Mouse (Mus musculus): Measurements from ENCODE around the gene Pqlc2. TPM values are rescaled to one million over a fixed set of nuclear protein-coding genes. Genes with fewer than 3 reads are reported as not detected.

Gene Pqlc2
- total and polyA plus RNA-seq, 2 experiments from 2014 or later, result 10.9 to 26.5 TPM

DNA sequence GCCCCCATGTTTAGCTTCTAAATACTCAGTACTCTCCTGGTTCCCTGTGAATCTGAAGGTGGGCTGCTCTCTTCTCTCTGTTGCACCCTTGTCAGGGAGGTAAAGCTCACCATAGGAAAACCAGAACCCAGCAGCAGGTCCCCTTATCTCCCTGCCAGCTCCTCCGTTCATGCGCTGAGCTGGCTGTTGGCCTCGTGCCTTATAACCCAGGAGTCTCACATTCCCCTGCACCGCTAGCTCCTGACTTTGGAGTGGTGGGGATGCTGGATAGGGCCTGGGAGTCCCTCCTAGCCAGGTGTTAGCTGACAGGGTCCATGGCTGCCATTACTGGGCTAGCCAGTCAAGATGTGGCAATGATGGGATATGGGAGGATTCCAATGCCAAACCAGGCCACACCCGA is 24.3 kb downstream of the Pqlc2 start:
- no peak for DNase-seq (ENCODE audit: low spot score)

DNA sequence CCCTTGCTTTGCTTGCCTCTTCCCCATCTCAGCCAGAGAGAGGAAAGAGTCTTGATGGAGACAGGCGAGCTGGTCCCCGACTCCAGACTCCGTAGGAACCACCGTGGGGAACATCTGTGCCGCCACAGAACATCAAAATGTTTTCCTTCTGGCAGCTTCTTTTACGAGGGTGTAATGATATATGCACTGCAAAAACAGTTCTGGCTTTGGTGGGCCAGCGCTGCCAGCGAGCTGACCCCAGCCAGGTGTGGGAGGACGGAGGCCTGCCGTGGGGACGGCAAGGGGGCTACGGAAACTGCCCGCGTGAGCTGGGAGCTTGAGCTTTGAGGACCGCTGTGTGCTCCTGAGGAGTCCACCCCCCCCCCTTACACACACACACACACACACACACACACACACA is 25.6 kb downstream of the Pqlc2 start:
- TF ChIP-seq CTCF (IDR thresholded peaks at IDR 0.05), result no peak
- Histone ChIP-seq H3K4me3 (ENCODE audit: low read depth, low read length) (no peak overlapping the region), H3K9me3 (ENCODE audit: low read length) (no peaks in the 10 kb centered on the region), H3K4me2 (ENCODE audit: low read depth, low read length, poor library complexity, severe bottlenecking) (no peak overlapping the region), H3K36me3 (ENCODE audit: insufficient read depth, low read length) (peaks cover 51% of the 10 kb centered on the region), H3K9ac (replicated peaks; ENCODE audit: low read length, poor library complexity, severe bottlenecking) (no peak overlapping the region), H3K27me3 (ENCODE audit: insufficient read depth, low read length) (no peaks in the 10 kb centered on the region), H3K27ac (ENCODE audit: low read depth, low read length) (no peak overlapping the region), H3K4me1 (ENCODE audit: insufficient read depth, low read length) (no peaks in the 10 kb centered on the region)
- no peak for DNase-seq (ENCODE audit: low spot score)
- WGBS, result 90% methylated on average over 15 of the region's 15 CpGs
- no peak for ATAC-seq (ENCODE audit: low FRiP score)

More for the DNA sequence above, 24.3 kb downstream of the Pqlc2 start:
- ATAC-seq (ENCODE audit: low FRiP score), result no peak
- Histone ChIP-seq H3K4me1 (ENCODE audit: insufficient read depth, low read length) (no peaks in the 10 kb centered on the region), H3K27me3 (ENCODE audit: insufficient read depth, low read length) (no peaks in the 10 kb centered on the region), H3K9me3 (ENCODE audit: low read length) (no peaks in the 10 kb centered on the region), H3K27ac (ENCODE audit: low read depth, low read length) (no peak overlapping the region), H3K4me3 (ENCODE audit: low read depth, low read length) (no peak overlapping the region), H3K4me2 (ENCODE audit: low read depth, low read length, poor library complexity, severe bottlenecking) (no peak overlapping the region), H3K9ac (replicated peaks; ENCODE audit: low read length, poor library complexity, severe bottlenecking) (no peak overlapping the region), H3K36me3 (ENCODE audit: insufficient read depth, low read length) (peaks cover 50% of the 10 kb centered on the region)
- no peak for TF ChIP-seq CTCF (IDR thresholded peaks at IDR 0.05)
- WGBS, result 96% methylated on average over 5 of the region's 5 CpGs

DNA sequence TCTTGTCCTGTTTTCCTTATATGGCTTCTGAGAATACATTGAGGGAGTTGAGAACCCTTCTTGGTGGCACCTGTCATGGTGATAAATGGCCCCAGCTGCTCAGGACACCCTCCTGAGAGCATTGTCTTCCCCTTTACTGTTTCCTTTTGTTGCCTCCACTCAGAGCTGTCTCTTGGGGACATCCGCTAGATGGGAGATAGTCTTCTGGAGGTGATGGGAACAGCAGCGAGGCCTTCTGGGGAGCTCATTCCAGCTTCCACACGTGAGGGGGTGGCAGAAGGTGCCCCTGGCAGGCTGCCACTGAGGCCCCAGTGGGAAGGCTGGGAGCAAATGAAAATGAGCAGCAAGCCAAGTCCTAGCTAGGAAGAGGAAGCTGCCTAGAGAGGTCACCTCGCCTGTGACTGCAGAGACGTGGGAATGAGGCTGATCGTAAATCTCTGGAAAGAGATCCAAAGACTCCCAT is 27.5 kb downstream of the Pqlc2 start:
- no peak for ATAC-seq (ENCODE audit: low FRiP score)
- Histone ChIP-seq H3K36me3 (ENCODE audit: insufficient read depth, low read length) (peaks cover 38% of the 10 kb centered on the region), H3K4me3 (ENCODE audit: low read depth, low read length) (no peak overlapping the region), H3K9me3 (ENCODE audit: low read length) (no peaks in the 10 kb centered on the region), H3K27ac (ENCODE audit: low read depth, low read length) (no peak overlapping the region), H3K4me1 (ENCODE audit: insufficient read depth, low read length) (no peaks in the 10 kb centered on the region), H3K27me3 (ENCODE audit: insufficient read depth, low read length) (no peaks in the 10 kb centered on the region), H3K9ac (replicated peaks; ENCODE audit: low read length, poor library complexity, severe bottlenecking) (no peak overlapping the region), H3K4me2 (ENCODE audit: low read depth, low read length, poor library complexity, severe bottlenecking) (no peak overlapping the region)
- WGBS, result 76% methylated on average over 6 of the region's 6 CpGs
- no peak for TF ChIP-seq CTCF (IDR thresholded peaks at IDR 0.05)
- no peak for DNase-seq (ENCODE audit: low spot score)

DNA sequence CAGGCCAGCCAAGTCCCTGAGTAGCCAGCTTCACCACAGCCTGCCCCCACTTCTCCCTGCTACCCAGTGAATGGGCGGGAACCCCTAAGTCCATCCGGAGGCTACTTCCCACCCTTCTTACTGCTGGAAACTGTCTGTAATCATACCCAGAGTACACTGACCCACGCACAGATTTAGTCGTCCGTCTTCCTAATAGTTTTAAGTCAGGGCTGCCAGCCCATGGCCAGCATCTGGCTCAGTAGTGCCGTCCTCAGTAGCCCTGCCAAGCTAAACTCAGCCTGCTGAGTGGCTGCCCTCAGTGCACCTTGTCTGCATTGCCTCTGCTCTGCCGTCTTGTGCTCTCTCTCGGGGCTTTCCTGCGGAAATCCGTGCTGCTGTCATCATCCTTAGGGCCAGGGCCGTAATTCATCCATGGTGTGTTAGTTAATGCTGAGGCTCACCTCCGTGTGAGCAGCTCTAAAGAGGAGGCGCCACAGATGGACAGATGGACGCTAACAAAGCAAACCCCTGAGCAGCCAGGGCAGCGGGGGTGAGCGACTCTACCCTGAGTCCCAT is 28.6 kb downstream of the Pqlc2 start:
- no peak overlapping the region for H3K4me3 ChIP-seq (ENCODE audit: low read depth, low read length)
- no peak overlapping the region for H3K27ac ChIP-seq (ENCODE audit: low read depth, low read length)
- H3K27me3 ChIP-seq (ENCODE audit: insufficient read depth, low read length), result no peaks in the 10 kb centered on the region
- no peaks in the 10 kb centered on the region for H3K4me1 ChIP-seq (ENCODE audit: insufficient read depth, low read length)
- DNase-seq (ENCODE audit: low spot score), result no peak
- no peak for ATAC-seq (ENCODE audit: low FRiP score)
- H3K36me3 ChIP-seq (ENCODE audit: insufficient read depth, low read length), result peaks cover 36% of the 10 kb centered on the region
- no peak overlapping the region for H3K4me2 ChIP-seq (ENCODE audit: low read depth, low read length, poor library complexity, severe bottlenecking)
- no peaks in the 10 kb centered on the region for H3K9me3 ChIP-seq (ENCODE audit: low read length)
- WGBS, result 91% methylated on average over 16 of the region's 16 CpGs
- TF ChIP-seq CTCF (IDR thresholded peaks at IDR 0.05), result no peak
- no peak overlapping the region for H3K9ac ChIP-seq (replicated peaks; ENCODE audit: low read length, poor library complexity, severe bottlenecking)

DNA sequence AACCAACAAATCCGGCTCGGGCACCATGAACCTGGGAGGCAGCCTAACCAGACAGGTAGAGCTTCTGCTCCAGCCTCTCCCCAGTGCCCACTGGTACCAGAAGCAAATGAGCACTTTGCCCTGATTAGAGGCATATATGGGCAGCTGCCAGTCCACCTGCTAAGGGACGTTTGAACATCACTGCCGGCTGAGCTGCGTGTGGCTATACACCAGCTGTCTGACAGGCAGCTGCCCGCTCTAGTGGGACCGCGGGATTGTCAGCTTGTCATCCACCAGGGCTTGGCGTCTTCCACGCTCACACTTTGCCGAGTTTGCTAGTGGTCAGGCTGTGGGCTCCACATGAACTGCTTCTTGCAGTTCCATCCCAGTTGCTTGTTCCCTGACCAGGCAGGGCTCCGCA is 30.0 kb downstream of the Pqlc2 start:
- H3K27ac ChIP-seq (ENCODE audit: low read depth, low read length), result no peak overlapping the region
- H3K9me3 ChIP-seq (ENCODE audit: low read length), result no peaks in the 10 kb centered on the region
- H3K9ac ChIP-seq (replicated peaks; ENCODE audit: low read length, poor library complexity, severe bottlenecking), result no peak overlapping the region
- H3K4me3 ChIP-seq (ENCODE audit: low read depth, low read length), result no peak overlapping the region
- no peaks in the 10 kb centered on the region for H3K27me3 ChIP-seq (ENCODE audit: insufficient read depth, low read length)
- no peak overlapping the region for H3K4me2 ChIP-seq (ENCODE audit: low read depth, low read length, poor library complexity, severe bottlenecking)
- WGBS, result 93% methylated on average over 12 of the region's 12 CpGs
- ATAC-seq (ENCODE audit: low FRiP score), result no peak
- no peaks in the 10 kb centered on the region for H3K4me1 ChIP-seq (ENCODE audit: insufficient read depth, low read length)
- H3K36me3 ChIP-seq (ENCODE audit: insufficient read depth, low read length), result peaks cover 36% of the 10 kb centered on the region
- DNase-seq (ENCODE audit: low spot score), result no peak
- TF ChIP-seq CTCF (IDR thresholded peaks at IDR 0.05), result no peak

DNA sequence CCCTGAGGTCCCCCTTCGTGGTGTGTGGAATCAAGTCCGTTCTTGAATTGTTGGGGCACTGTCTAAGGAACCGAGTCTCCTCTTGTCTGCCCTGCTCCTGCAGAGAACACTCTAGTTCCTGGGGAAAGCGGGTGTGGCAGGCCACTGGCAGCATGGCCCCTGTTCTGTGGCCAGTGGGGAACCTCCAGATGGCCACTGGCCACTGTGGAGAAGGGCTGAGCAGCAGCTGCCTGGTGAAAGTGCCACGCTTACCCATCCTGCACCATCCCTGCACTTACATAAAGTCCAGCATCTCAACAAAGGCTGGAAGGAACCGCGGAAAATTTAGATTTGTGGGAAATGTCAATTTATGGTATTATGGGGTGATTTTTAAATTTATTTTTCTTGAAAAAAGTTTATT is 34.1 kb downstream of the Pqlc2 start:
- 84% methylated on average over 7 of the region's 7 CpGs for WGBS

More for the DNA sequence above, 34.1 kb downstream of the Pqlc2 start:
- H3K4me1 ChIP-seq (ENCODE audit: insufficient read depth, low read length), result no peaks in the 10 kb centered on the region
- H3K36me3 ChIP-seq (ENCODE audit: insufficient read depth, low read length), result peaks cover 32% of the 10 kb centered on the region
- no peaks in the 10 kb centered on the region for H3K9me3 ChIP-seq (ENCODE audit: low read length)
- no peak overlapping the region for H3K27ac ChIP-seq (ENCODE audit: low read depth, low read length)
- no peak for TF ChIP-seq CTCF (IDR thresholded peaks at IDR 0.05)
- H3K27me3 ChIP-seq (ENCODE audit: insufficient read depth, low read length), result no peaks in the 10 kb centered on the region
- H3K4me3 ChIP-seq (ENCODE audit: low read depth, low read length), result no peak overlapping the region
- no peak overlapping the region for H3K9ac ChIP-seq (replicated peaks; ENCODE audit: low read length, poor library complexity, severe bottlenecking)
- DNase-seq (ENCODE audit: low spot score) (no peak), ATAC-seq (ENCODE audit: low FRiP score) (no peak)
- no peak overlapping the region for H3K4me2 ChIP-seq (ENCODE audit: low read depth, low read length, poor library complexity, severe bottlenecking)
